ENCODE assay signal across 19 mouse cellular contexts in genomic region chr11:47248345-47248893, GRCm38 (mm10).
A peak's percentile ranks its signal among the peaks of the same experiment; 100 is the strongest.
DNase-seq lines count a peak whose midpoint lies in the region; ATAC-seq and TF ChIP-seq lines count a peak whose summit lies in the region.
"Had no signal": no experiment of that assay in that cellular context is flagged by ENCODE, and none has a peak within 500 bp of the region (broad histone marks: within the 10 kb centered on the region; RNA-seq: fewer than 3 reads in every experiment).

No protein-coding gene starts in this region.

- no peak overlapping the region for H3K27ac ChIP-seq in cerebellum, adult 2 months (ENCODE audit: insufficient read depth, low read length)
- H3K27ac ChIP-seq in hindbrain, postnatal 0 days: no peak overlapping the region
- H3K27ac ChIP-seq in hindbrain, embryonic 12.5 days: no peak overlapping the region
- H3K27ac ChIP-seq: kidney, embryonic 15.5 days; limb, embryonic 15.5 days; neural tube, embryonic 15.5 days; stomach, embryonic 15.5 days had no signal

- no peak for TF ChIP-seq POLR2A in cerebellum, adult 2 months (IDR thresholded peaks at IDR 0.05; ENCODE audit: borderline replicate concordance, insufficient read depth, low read length)

- H3K9ac ChIP-seq in hindbrain, postnatal 0 days (replicated peaks; ENCODE audit: low read length): no peak overlapping the region
- H3K9ac ChIP-seq in hindbrain, embryonic 12.5 days: no peak overlapping the region
- H3K9ac ChIP-seq: kidney, embryonic 15.5 days; limb, embryonic 15.5 days; liver, postnatal 0 days; neural tube, embryonic 15.5 days; stomach, embryonic 15.5 days had no signal

- H3K27me3 ChIP-seq in cerebellum, adult 2 months (ENCODE audit: control insufficient read depth, insufficient read depth, low read length): no peaks in the 10 kb centered on the region; the same call in 1 of the 2 replicates
- no peaks in the 10 kb centered on the region for H3K27me3 ChIP-seq in hindbrain, postnatal 0 days (ENCODE audit: insufficient read depth, low read length)
- H3K27me3 ChIP-seq in hindbrain, embryonic 12.5 days: no peaks in the 10 kb centered on the region
- H3K27me3 ChIP-seq: kidney, embryonic 15.5 days; limb, embryonic 15.5 days; neural tube, embryonic 15.5 days; stomach, embryonic 15.5 days had no signal

- no peak overlapping the region for H3K4me3 ChIP-seq in cerebellum, adult 2 months (replicated peaks; ENCODE audit: insufficient read depth, low read depth, low read length)
- no peak overlapping the region for H3K4me3 ChIP-seq in hindbrain, postnatal 0 days (ENCODE audit: low read length)
- no peak overlapping the region for H3K4me3 ChIP-seq in hindbrain, embryonic 12.5 days
- H3K4me3 ChIP-seq: kidney, embryonic 15.5 days; limb, embryonic 15.5 days; neural tube, embryonic 15.5 days; stomach, embryonic 15.5 days had no signal

- 14% methylated on average over 4 of the region's 4 CpGs for WGBS in cerebellum, adult 2 months
- WGBS in hindbrain, postnatal 0 days: 44% methylated on average over 4 of the region's 4 CpGs
- WGBS in hindbrain, embryonic 12.5 days: 56% methylated on average over 4 of the region's 4 CpGs

- H3K9me3 ChIP-seq in hindbrain, postnatal 0 days (ENCODE audit: low read length): no peaks in the 10 kb centered on the region
- no peaks in the 10 kb centered on the region for H3K9me3 ChIP-seq in hindbrain, embryonic 12.5 days (replicated peaks)
- H3K9me3 ChIP-seq: kidney, embryonic 15.5 days; limb, embryonic 15.5 days; neural tube, embryonic 15.5 days; stomach, embryonic 15.5 days had no signal

- DNase-seq in cerebellum, adult 2 months: peak; percentile 12 to 53
- DNase-seq in hindbrain, postnatal 0 days (ENCODE audit: low spot score): peak; percentile 37
- DNase-seq in cerebellum, postnatal 14 days: peak; percentile 12 to 45
- peak; percentile 6 to 7 for DNase-seq in layer of hippocampus, adult 8-10 months (ENCODE audit: low spot score in 2 of 2)
- DNase-seq in heart, postnatal 14 days: no peak
- DNase-seq: adrenal gland, postnatal 25 days; gastrocnemius, postnatal 10 days; heart, postnatal 10 days; liver, postnatal 0 days; lung, postnatal 4 days; thymus, postnatal 36 days had no signal

- ATAC-seq in cerebellum, adult (ENCODE audit: insufficient number of reproducible peaks, low FRiP score, low TSS enrichment): no peak
- ATAC-seq in hindbrain, postnatal 0 days: no peak
- no peak for ATAC-seq in hindbrain, embryonic 12.5 days (ENCODE audit: low FRiP score)
- ATAC-seq in CD4-positive, CD25-positive, alpha-beta regulatory T cell, adult 4 months: no peak
- ATAC-seq: activated CD4-positive, CD25-positive, alpha-beta regulatory T cell, adult 4 months; liver, postnatal 0 days had no signal

- no peaks in the 10 kb centered on the region for H3K36me3 ChIP-seq in hindbrain, postnatal 0 days (ENCODE audit: insufficient read depth, low read length)
- H3K36me3 ChIP-seq in hindbrain, embryonic 12.5 days: no peaks in the 10 kb centered on the region
- H3K36me3 ChIP-seq: kidney, embryonic 15.5 days; limb, embryonic 15.5 days; neural tube, embryonic 15.5 days; stomach, embryonic 15.5 days had no signal

- H3K4me2 ChIP-seq in hindbrain, postnatal 0 days (ENCODE audit: low read depth, low read length): no peak overlapping the region
- H3K4me2 ChIP-seq in hindbrain, embryonic 12.5 days (replicated peaks): no peak overlapping the region
- H3K4me2 ChIP-seq: kidney, embryonic 15.5 days; limb, embryonic 15.5 days; neural tube, embryonic 15.5 days; stomach, embryonic 15.5 days had no signal

- peaks cover 10% of the 10 kb centered on the region; the same call in 1 of the 2 replicates for H3K4me1 ChIP-seq in cerebellum, adult 2 months (ENCODE audit: control insufficient read depth, insufficient read depth, low read length)
- no peaks in the 10 kb centered on the region for H3K4me1 ChIP-seq in hindbrain, postnatal 0 days (ENCODE audit: insufficient read depth, low read length)
- H3K4me1 ChIP-seq in hindbrain, embryonic 12.5 days: peaks cover 15% of the 10 kb centered on the region
- H3K4me1 ChIP-seq: kidney, embryonic 15.5 days; limb, embryonic 15.5 days; stomach, embryonic 15.5 days had no signal

- no peak for TF ChIP-seq CTCF in cerebellum, adult 2 months (IDR thresholded peaks at IDR 0.05; ENCODE audit: borderline replicate concordance, insufficient read depth, low read depth, low read length)
- no peak for TF ChIP-seq CTCF in hindbrain, postnatal 0 days (IDR thresholded peaks at IDR 0.05; ENCODE audit: low read depth)

- intact Hi-C loops in heart, postnatal 14 days (cut with DNase I): no loop called here

Comparison
In these comparisons a context has a peak if more than half of its experiments do, and no peak if none do; other contexts are left out.
1. DNase-seq: peak in cerebellum, adult 2 months (2 of 2), hindbrain, postnatal 0 days (single experiment), cerebellum, postnatal 14 days (2 of 2) and layer of hippocampus, adult 8-10 months (2 of 2); none in heart, postnatal 14 days (0 of 2).